Mouse (Mus musculus) retina, postnatal 1 day (tissue): ENCODE data around the gene Zfp788.
"Not testable (repeated sequence)": the region's sequence is repeated elsewhere in the genome, so short reads cannot be mapped to it uniquely, and the experiment has no call there.

ENCODE experiments used
- DNase-seq: peaks from one replicate; pipeline ENCODE4 v3.0.0-alpha.2; 2012

Gene Zfp788

DNA sequence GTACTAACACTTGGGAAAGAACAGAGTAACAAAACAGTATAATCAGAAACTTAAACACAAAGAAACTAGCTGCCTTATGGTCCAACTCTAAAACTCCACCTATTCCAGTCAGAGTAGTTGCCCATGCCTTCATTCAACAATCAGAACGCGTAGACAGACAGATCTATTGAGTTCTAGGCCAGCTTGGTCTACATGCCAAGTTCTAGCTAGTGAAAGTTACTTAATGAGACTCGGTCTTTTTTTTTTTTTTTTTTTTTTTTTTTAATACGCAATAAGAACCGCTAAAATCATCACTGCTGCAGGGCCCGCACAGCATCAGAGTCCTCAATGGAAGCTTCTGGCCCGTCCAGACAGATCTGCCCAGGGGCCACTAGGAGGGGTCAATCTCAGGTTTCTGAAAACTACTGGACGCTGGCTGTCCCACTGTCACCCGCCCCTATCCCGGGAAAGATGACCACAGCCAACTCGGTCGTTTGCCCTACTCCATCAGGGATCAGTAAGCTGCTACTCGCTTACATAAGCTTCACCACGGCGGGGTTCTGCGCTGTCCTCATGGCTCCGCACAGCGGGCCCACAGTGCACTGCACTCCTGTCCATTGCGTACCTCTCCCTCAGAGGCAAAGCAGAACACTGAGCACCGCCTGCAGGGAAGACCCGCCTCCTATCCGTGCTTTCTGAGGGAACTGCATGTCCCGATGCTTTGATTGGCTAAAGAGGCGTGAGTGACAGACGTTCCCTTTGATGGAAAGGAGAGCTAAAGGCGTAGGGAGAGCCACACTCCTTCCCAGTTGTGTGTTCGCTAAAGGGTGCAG lies at the start of gene Zfp788:
Gene Zfp788 (plus strand): TSS at position 795 of the 812 bp plus-strand sequence.
- DNase-seq, result peak; percentile 97

DNA sequence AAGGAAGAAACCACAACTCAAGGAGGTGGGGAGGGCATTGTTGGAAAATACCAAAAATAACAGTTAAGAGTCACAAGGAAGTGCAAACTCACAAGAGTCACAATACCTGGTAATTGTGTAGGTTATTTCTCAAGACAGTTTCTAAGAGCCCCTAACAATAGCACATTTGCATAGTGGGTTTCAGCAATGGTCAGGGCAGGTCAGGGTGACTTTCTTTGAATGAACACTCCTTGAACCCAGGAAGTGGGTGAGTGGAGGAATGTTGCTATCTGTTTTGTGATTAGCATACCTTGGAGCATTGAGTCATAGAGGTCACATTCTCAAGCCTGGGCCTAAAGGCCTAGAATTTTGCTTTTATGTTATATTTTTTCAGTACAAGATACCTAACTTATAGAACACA lies 45.2 kb upstream of the Zfp788 start:
- not testable (repeated sequence) for DNase-seq

DNA sequence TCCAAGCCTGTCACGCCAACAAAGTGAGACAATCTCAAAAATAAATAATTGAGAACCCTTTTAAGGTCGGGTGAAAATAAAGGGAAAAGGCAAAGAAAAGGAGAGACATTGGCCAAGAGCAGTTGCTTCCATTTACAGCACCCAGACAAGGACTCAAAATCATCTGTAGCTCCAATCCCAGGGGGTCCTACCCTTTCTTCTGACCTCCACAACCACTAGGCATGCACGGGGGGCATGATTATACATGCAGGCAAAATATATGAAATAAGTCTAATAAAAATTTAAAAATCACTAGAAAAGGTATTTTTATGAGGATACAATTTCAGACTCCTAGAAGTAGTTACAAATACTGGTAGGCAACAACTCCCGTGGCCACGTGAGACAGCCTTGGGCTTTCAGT lies 34.4 kb upstream of the Zfp788 start:
- DNase-seq, result no peak

DNA sequence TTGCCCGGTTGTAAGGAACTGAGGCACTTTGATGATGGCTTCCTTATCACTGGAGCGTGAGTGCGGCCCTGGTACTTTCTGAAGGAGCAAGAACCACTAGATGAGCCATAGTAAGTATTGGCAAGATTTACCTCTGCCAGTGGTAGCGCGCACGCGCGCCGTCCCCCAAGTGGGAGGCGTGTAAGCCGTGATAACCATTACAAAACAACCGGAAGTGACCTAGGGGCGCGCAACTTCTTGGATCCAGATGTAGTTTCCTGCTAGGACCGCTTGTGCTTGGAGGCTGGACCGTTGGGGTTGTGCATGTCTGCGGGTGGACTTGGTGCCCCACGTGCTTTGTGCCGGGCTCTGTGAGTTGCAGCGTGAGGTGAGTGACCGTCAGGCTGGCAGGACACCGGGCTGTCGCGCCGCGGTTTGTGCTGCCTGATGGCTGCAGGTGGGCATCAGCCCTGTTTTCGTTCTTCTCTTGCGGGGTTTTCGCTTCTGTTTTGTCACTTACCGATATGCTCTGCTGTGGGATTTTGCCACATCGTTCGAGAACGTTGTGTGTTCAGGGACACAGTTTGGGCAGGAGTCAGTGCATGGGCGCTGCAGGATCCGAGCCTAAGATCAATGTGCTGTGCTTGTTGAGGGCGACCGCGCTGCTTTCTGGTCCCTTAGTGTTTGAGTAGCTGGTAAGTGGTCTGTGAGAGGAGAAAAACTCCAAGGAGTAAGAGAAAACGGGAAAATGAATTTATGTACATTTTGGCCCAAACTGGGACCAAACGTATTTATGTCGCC lies 33.8 kb upstream of the Zfp788 start, which contains the start of gene 2610021A01Rik:
Gene 2610021A01Rik (plus strand): TSS at position 197 of the 780 bp plus-strand sequence.
- DNase-seq, result peak; percentile 97

- DNase-seq, result peak; percentile 7
Observed at GRCm38 (mm10) chr7:41599932-41600548, 33.0 kb upstream of the Zfp788 start.

GRCm38 (mm10) chr7:41611654-41612053 lies 21.3 kb upstream of the Zfp788 start:
- no peak for DNase-seq

- not testable (repeated sequence) for DNase-seq
Observed at GRCm38 (mm10) chr7:41616241-41616640, 16.8 kb upstream of the Zfp788 start.

- peak; percentile 97 for DNase-seq
Observed at GRCm38 (mm10) chr7:41633221-41633984, 400 bp downstream of the Zfp788 start.

DNA sequence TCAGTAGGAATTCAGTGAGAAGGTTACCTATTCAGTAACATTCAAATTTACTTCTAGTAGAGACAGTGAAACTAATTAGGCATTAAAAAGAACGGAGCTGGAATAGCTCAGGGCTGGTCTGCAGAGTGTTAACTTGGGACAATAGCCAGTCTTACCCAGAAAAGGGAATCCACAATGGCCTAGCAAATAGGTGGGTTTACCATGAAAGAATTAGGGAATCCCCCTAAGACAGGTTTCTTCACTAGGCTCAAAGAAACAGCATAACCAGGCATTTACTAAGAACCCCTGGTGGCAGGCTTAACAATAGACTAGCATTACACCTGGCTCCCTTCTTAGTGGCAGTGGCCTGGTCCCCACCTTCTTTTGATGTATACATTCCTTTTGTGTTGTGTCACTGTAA lies 41.3 kb downstream of the Zfp788 start:
- not testable (repeated sequence) for DNase-seq
